Mouse (Mus musculus) ES-E14 (cell line): ENCODE data around the gene Gm49380. TPM values are rescaled to one million over a fixed set of nuclear protein-coding genes. Genes with fewer than 3 reads are reported as not detected.

ENCODE experiments used
- DNase-seq: peaks from one replicate; pipeline ENCODE4 v3.0.0-alpha.2; 2013; ENCODE audit warnings: low read depth, low spot score
- H3K27ac ChIP-seq: 2 replicates; pipeline ENCODE4 v1.5.1; 2012; ENCODE audit warnings: low read depth, mild to moderate bottlenecking, low read length, moderate library complexity, mixed read lengths; ENCODE audit not compliant: poor library complexity, insufficient read depth, severe bottlenecking
- H3K36me3 ChIP-seq: 2 replicates; pipeline ENCODE4 v1.6.1; 2012; ENCODE audit warnings: mild to moderate bottlenecking, low read length, moderate library complexity, mixed read lengths; ENCODE audit not compliant: control insufficient read depth, poor library complexity, insufficient read depth, severe bottlenecking
- H3K4me1 ChIP-seq, 2 experiments: fragments of 150-350 bp in 1 of 2; sonication (generic) in 1 of 2; 2 replicates each; pipeline ENCODE4 v1.6.1; 2012; ENCODE audit warnings: low read length in 2 of 2, mild to moderate bottlenecking in 1 of 2, mixed read lengths in 1 of 2; ENCODE audit not compliant: control insufficient read depth in 2 of 2, insufficient read depth in 2 of 2, poor library complexity in 1 of 2
- H3K4me3 ChIP-seq, 2 experiments: fragments of 150-350 bp in 1 of 2; sonication (generic) in 1 of 2; 2 replicates each; pipeline ENCODE4 v1.5.1; 2012; ENCODE audit warnings: low read length in 2 of 2, low read depth in 1 of 2, mild to moderate bottlenecking in 1 of 2, mixed read lengths in 1 of 2; ENCODE audit not compliant: insufficient read depth in 1 of 2, poor library complexity in 1 of 2, severe bottlenecking in 1 of 2
- H3K9ac ChIP-seq: 2 replicates; pipeline ENCODE4 v1.6.1; 2012; ENCODE audit warnings: low read depth, mild to moderate bottlenecking, low read length, mixed read lengths; ENCODE audit not compliant: poor library complexity, insufficient read depth, severe bottlenecking
- H3K9me3 ChIP-seq: fragments of 150-350 bp; sonication (generic); 2 replicates; pipeline ENCODE4 v1.6.1; 2012; ENCODE audit warnings: low read depth, mild to moderate bottlenecking, low read length; ENCODE audit not compliant: control insufficient read depth, insufficient read depth
- CHD2 ChIP-seq: IDR thresholded peaks from 2 replicates; pipeline ENCODE4 v1.6.1; 2014; ENCODE audit warnings: mild to moderate bottlenecking, low read depth, low read length, inconsistent platforms
- HCFC1 ChIP-seq: IDR thresholded peaks from 2 replicates; pipeline ENCODE4 v1.6.1; 2012; ENCODE audit warnings: low read length, inconsistent platforms, borderline replicate concordance; ENCODE audit not compliant: insufficient read depth
- MAFK ChIP-seq: IDR thresholded peaks from 2 replicates; pipeline ENCODE4 v1.6.1; 2014; ENCODE audit warnings: mild to moderate bottlenecking, low read depth, low read length, inconsistent platforms; ENCODE audit not compliant: insufficient read depth
- ZC3H11A ChIP-seq: IDR thresholded peaks from 2 replicates; pipeline ENCODE4 v1.6.1; 2012; ENCODE audit warnings: low read depth, mild to moderate bottlenecking, inconsistent platforms, low read length, borderline replicate concordance
- ZNF384 ChIP-seq: IDR thresholded peaks from 2 replicates; pipeline ENCODE4 v1.6.1; 2012; ENCODE audit warnings: low read depth, low read length, inconsistent platforms
- in situ Hi-C, 2 experiments: fragments of 600-800 bp; cut with MboI; formaldehyde crosslinking; loops; one replicate each; pipeline ENCODE4 v1.15.1; 2025; ENCODE audit warnings: low sequenced_read_pairs in 2 of 2, inconsistent platforms in 1 of 2; ENCODE audit not compliant: unreplicated experiment in 2 of 2
- total RNA-seq: library from RNA; depleted of rRNA; stranded (reverse); fragments of 300-350 nt; gene quantifications from 2 replicates; pipeline ENCODE4 v1.2.3, GENCODE M21; 2012

Gene Gm49380
- total RNA-seq, 1 experiment: 0.18 TPM

DNA sequence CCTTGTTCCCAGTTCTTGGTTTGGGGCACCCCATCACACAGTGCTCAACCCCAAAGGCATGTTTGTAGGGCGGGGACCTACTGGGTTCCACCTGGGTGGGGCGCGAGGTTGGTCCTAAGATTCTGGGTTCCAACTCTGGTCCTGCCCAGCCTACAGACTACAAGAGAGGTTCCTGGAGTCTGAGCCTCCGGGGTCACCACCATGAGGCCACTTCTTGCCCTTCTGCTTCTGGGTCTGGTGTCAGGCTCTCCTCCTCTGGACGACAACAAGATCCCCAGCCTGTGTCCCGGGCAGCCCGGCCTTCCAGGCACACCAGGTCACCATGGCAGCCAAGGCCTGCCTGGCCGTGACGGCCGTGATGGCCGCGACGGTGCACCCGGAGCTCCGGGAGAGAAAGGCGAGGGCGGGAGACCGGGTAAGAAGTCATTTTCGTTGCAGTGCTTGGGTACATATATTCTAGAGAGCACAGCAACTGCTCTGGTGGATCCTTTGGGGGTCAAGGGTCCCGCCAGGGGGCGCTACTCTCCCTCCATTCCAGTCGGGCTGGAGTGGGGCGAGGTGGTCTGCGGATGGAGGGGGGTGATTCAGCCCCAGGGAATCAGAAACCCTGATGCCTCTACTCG, 5.6 kb downstream of the Gm49380 start:
- Histone ChIP-seq H3K27ac (no peak overlapping the region), H3K9me3 (no peaks in the 10 kb centered on the region), H3K9ac (peak overlapping the region; percentile 68), H3K4me3 (peak overlapping the region; percentile 5 to 66; a peak in 3 of 4 replicates), H3K36me3 (peaks cover 17% of the 10 kb centered on the region; the same call in 1 of the 2 replicates), H3K4me1 (peaks cover 0 to 19% of the 10 kb centered on the region in 2 experiments; a peak in 2 of 4 replicates)
- in situ Hi-C loops: no loop called here
- DNase-seq: no peak
- no peak for TF ChIP-seq HCFC1
- TF ChIP-seq ZC3H11A: no peak

- H3K36me3 ChIP-seq: peaks cover 17% of the 10 kb centered on the region; the same call in 1 of the 2 replicates
- H3K27ac ChIP-seq: no peak within 1 kb of the TSS
- DNase-seq: no peak
- H3K4me1 ChIP-seq: peaks cover 0 to 19% of the 10 kb centered on the region in 2 experiments; a peak in 2 of 4 replicates
- peak within 1 kb of the TSS; percentile 9 to 66; a peak in 3 of 4 replicates for H3K4me3 ChIP-seq
- peak within 1 kb of the TSS; percentile 68 for H3K9ac ChIP-seq
- in situ Hi-C loops: no loop called here
- TF ChIP-seq MAFK (no peak), CHD2 (no peak), ZNF384 (no peak), HCFC1 (no peak), ZC3H11A (no peak)
- no peaks in the 10 kb centered on the region for H3K9me3 ChIP-seq
Observed at GRCm38 (mm10) chr9:44107110-44107509, 6.2 kb downstream of the Gm49380 start, which contains the start of gene C1qtnf5. Gene C1qtnf5 (plus strand): TSS chr9:44107245.

- Histone ChIP-seq H3K4me1 (peaks cover 0 to 19% of the 10 kb centered on the region in 2 experiments; a peak in 2 of 4 replicates), H3K27ac (no peak overlapping the region), H3K4me3 (no peak overlapping the region), H3K9me3 (no peaks in the 10 kb centered on the region), H3K36me3 (peaks cover 17% of the 10 kb centered on the region; the same call in 1 of the 2 replicates), H3K9ac (no peak overlapping the region)
- TF ChIP-seq ZNF384: no peak
- TF ChIP-seq HCFC1: no peak
- TF ChIP-seq MAFK: no peak
- TF ChIP-seq ZC3H11A: no peak
- TF ChIP-seq CHD2: no peak
- in situ Hi-C loops: no loop called here
- DNase-seq: no peak
Observed at GRCm38 (mm10) chr9:44106596-44106995, 6.7 kb downstream of the Gm49380 start.

- Histone ChIP-seq H3K4me3 (no peak overlapping the region), H3K4me1 (peaks cover 0 to 20% of the 10 kb centered on the region in 2 experiments; a peak in 2 of 4 replicates), H3K36me3 (peaks cover 17% of the 10 kb centered on the region; the same call in 1 of the 2 replicates), H3K9ac (no peak overlapping the region), H3K27ac (no peak overlapping the region), H3K9me3 (no peaks in the 10 kb centered on the region)
- TF ChIP-seq CHD2: no peak
- TF ChIP-seq ZNF384: no peak
- TF ChIP-seq HCFC1: no peak
- TF ChIP-seq MAFK: no peak
- no peak for TF ChIP-seq ZC3H11A
- in situ Hi-C loops: no loop called here
- no peak for DNase-seq
Observed at GRCm38 (mm10) chr9:44106182-44106581, 7.1 kb downstream of the Gm49380 start.
